Mouse (Mus musculus) cerebellum, adult 18-20 months (tissue): ENCODE data around the gene Gm43720.
A peak's percentile ranks its signal among the peaks of the same experiment; 100 is the strongest.
"Not testable (repeated sequence)": the region's sequence is repeated elsewhere in the genome, so short reads cannot be mapped to it uniquely, and the experiment has no call there.

Source experiments
- DNase-seq, 2 experiments: peaks; one replicate each; pipeline ENCODE4 v3.0.0; 2021

Gene Gm43720

DNA sequence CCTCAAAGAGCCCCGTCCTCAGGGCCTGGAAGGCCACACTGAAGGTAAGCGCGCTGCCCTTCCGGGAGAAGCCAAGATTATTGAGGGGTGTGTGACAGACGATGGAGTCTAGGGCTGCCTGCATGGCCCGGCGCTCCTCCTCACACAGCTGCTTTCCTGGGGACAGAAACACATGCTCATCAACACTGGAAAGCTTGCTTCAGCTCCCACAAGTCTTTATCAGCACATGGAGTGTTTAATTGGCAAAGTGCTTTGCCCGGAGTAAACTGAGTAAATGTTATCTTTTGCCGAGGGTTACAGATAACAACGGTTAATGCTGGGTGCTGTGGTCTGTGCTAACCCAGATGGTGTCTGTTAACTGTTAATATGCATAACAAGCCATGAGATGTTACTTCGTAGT is 18.9 kb downstream of the Gm43720 start:
- no peak for DNase-seq

DNA sequence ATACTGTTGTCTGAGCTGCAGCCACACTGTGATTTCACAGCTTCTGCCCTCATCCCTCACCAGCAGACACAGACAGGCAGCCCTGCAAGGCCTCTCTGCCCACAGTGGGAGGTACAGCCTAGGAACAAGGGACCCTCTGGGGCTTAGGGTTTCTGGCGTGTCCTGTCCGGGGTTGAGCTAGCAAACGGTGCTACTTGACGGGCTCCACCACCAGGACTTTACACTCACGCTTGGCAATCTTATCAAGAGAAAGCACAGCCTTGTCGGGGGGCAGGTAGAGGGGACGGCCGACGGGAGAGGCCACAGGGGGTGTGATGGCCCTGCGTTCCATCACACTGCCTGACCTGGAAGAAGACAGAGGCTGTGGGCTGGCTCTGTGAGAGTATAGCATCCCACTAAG is 19.7 kb downstream of the Gm43720 start:
- no peak for DNase-seq

- DNase-seq = no peak
Observed at GRCm38 (mm10) chr5:138258993-138259392, 20.8 kb downstream of the Gm43720 start.

GRCm38 (mm10) chr5:138258542-138258941 is 21.2 kb downstream of the Gm43720 start:
- no peak for DNase-seq

- no peak for DNase-seq
Observed at GRCm38 (mm10) chr5:138258078-138258477, 21.7 kb downstream of the Gm43720 start.

DNA sequence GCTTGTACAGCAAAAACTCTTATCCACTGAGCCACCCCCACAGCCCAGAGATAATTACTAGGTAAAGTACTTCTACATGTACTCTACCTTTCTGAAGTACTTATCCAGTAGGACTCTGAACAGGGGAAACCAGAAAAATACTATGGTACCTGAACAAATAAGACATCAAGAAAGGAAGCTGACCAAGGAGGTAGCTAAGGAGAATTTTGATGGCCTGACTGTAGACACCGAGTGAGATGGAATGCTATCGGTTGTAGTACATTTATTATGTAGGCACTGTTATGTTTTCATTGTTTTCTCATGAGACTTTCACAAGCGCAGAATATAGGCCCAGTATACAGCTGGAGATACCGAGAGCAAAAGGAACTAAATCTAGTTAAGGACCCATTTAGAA is 22.2 kb downstream of the Gm43720 start:
- no peak for DNase-seq

GRCm38 (mm10) chr5:138256966-138257584 is 22.7 kb downstream of the Gm43720 start:
- no peak for DNase-seq

DNA sequence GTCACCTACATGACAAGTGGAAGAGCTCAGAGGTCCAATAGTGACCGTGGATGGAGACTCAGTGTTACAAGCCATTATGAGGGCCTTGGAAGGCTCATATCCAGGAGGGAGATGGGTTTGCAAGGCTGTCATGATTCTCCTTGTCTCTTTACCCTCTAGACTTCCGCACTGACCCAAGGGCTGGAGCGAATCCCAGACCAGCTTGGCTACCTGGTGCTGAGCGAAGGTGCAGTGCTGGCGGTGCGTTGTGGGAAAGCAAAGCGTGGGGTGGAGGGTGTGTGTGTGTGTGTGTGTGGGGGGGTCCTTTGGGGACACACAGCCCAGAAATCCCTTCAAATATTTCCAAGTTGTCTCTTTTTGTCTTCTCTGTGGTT is 23.7 kb downstream of the Gm43720 start:
- peak in 1 of 2 experiments; percentile 52 for DNase-seq

DNA sequence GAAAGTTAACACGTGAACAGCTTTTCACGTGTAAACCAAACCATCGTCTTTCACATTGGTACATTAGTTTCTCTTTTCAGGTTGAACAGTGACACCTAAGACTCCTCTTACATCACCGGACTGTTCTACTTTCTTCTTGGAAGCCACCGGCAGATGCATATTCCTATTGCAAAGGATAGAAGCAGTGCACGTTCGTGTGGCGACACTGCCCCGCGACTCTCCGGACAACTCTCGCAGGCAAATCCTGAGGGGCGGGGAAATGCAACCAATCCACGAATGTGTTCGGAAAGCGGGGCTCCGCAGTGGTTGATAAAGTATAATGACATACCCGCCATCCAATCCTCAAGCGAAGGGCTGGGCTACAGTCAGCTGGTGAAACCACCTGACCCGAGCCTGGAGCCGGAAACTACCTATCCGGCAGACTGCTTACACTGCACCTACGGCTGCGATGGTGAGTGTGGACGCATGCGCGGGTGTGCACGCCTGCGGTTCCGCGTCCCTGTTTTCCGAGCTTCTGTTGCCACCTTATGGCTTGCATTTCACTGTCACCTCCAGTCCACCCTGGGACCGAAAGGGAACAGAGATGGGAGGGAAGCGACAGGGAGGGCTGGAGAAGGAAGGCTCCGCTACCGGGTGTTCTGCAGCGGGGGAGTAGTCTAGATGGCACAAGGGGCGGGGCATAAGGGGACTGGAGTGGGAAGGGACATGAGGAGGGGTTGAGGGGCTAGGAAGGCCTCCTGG is 24.2 kb downstream of the Gm43720 start, which contains the start of gene Lamtor4:
Gene Lamtor4, plus strand, starts transcription at position 130 of the 741 bp plus-strand sequence.
- DNase-seq = peak; percentile 93 to 99

- DNase-seq = no peak
Observed at GRCm38 (mm10) chr5:138253061-138253460, 26.7 kb downstream of the Gm43720 start.

DNA sequence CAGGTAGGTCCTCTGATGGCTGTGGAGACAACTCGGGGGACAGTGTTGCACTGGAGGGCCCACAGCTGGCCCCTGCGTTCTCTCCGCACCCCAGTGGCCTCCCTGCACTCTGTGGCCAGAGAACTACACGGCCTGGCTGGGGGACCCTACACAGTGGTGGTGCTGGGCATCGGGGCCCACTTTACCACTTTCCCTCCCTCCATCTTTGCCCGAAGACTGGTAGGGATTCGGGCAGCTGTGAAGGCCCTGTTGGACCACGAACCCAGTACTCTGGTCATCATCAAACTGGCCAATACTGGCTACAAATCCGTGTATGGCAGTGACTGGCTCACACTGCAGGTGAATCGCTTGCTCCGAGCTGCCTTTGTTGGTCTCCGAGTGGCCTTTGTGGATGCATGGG is 28.6 kb downstream of the Gm43720 start:
- no peak for DNase-seq

DNA sequence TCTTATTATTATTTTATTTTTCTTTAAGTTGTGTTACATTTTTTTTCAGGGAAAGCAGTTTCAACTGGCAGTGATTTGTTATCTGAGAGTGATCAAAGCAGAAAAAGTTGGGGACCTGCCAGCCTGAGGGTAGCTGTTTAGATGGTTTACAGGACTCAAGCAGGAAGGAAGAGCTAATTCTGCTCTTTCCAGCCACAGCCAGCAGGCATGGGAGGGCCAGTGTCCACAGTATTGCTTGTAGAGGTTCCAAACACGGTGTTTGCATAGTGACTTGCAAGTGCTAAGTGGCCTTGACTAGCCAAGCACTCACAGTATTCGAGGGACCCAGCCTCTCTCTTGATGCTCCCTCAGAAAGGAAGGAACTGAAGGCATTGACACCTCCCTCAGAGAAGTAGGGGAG is 38.2 kb downstream of the Gm43720 start:
- DNase-seq = no peak

DNA sequence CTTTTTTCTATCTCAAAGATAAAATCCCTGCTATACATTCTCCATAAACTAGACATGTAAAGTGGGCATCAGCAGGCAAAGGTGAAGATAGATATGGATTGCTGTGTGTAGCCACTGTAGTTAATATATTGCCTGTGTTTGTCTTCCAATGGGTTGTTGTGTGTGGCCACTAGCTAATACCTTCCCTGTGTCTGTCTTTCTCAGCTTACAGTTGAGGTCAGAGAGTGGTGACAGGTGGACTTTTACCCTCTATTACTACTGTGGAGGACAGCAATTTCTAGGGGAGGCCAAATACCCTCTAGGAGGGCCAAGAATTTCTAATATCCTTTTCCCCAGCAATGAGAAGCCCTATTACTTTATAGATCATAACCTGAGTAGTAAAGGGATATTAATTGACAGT is 45.5 kb downstream of the Gm43720 start:
- DNase-seq = no peak

DNA sequence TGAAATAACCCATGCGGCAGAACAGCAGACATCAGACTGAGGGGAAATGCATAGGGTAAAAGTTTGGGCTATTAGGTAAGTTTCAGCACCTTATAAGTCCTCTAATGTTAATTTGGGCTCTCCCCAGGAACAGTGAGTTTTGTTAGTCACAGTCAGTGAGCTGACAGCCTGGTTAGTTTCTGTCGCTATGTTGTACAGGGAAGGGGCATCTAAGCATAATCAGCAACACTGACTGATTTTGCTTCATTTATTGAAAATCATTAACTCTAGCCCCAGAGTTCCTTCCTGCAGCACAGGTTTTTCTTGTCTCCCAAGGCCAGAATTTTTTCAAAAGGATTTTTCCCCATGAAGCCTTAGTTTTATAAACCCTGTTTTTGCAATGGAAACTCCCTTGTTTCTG is 46.0 kb downstream of the Gm43720 start:
- DNase-seq = no peak

GRCm38 (mm10) chr5:138229511-138229910 is 50.2 kb downstream of the Gm43720 start:
- no peak for DNase-seq

DNA sequence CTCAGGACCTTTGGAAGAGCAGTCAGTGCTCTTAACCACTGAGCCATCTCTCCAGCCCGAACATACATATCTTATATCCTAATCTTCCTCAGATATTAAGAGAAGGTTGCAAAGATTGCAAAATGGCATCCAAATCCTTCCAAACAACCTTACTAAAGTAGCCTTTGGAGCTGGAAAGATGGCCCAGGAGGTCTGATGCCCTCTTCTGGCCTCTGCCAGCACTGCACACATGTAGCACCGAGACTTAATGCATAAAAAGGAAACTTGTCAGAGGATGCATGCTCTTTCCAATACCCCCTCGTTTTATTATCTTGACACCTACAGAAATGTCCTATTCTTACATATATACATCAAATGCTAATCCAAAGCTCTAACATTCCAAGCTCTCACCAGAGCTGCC is 51.7 kb downstream of the Gm43720 start:
- peak; percentile 11 to 12 for DNase-seq

DNA sequence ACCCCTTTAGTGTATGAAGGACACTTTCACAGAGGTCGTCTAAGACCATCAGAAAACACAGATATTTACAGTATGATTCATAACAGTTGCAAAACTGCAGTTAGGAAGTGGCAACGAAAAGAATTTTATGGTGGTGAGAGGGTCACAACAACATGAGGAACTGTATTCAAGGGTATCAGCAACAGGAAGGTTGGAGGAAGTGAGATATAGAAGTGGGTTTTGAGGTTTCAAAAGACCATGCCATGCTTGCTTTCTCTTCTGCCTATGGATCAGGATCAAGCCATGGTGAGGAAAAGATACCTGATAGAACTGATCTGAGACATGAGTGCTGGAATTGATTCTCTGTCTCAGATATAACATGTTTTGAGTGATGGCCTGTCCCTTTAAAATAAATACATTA is 52.4 kb downstream of the Gm43720 start:
- DNase-seq = no peak

GRCm38 (mm10) chr5:138226491-138226890 is 53.3 kb downstream of the Gm43720 start:
- DNase-seq = no peak

DNA sequence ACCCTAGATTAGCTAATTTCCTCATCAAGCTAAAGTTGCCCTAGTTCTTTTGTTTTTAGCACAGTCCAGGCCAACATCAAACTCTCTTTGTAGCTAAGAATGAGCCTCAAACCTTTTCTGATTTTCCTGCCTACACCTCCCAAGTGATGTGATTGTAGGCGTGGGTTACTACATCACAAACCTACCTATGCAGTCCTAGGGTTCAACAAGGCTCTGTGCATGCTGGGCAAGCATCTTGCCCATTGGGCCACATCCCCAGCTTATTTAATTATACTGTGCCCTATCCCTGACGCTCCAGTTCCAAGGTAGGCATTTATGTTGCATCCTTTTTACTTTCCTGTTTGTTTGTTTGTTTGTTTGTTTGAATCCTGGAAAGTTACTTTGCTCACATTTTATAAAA is 54.1 kb downstream of the Gm43720 start, which contains the start of gene Nxpe5:
Gene Nxpe5, plus strand, starts transcription at position 199 of the 400 bp plus-strand sequence.
- DNase-seq = no peak

- no peak for DNase-seq
Observed at GRCm38 (mm10) chr5:138223287-138223686, 56.5 kb downstream of the Gm43720 start.

- peak; percentile 76 to 78 for DNase-seq
Observed at GRCm38 (mm10) chr5:138222111-138222510, 57.6 kb downstream of the Gm43720 start.

GRCm38 (mm10) chr5:138219864-138220263 is 59.9 kb downstream of the Gm43720 start:
- DNase-seq = no peak

DNA sequence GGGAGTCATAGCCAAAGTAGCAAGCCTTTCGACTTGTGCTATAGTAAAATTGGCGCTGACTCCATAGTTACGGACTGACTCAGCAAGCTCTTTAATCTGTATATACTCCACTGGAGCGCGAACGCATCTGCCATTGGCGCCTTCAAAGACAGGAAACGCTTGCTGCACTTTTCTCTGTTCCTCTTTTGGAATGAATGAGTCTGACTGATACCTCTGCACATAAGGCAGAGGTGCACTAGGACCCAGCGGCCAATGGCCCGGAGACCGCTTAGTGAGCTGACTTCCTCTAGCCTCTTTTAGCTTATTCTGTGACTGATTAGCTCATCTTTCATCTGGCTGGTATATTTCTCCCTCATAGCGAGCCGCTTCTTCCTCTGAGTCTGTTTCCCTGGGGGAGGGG is 63.1 kb downstream of the Gm43720 start:
- DNase-seq = not testable (repeated sequence)
